Mouse (Mus musculus) spleen, postnatal 4 days (tissue): ENCODE results near the gene Upp2.

Source experiments
- DNase-seq, 2 experiments: peaks; one replicate each; pipeline ENCODE4 v3.0.0; 2022; ENCODE audit warnings: low spot score in 2 of 2

Upp2 gene

GRCm38 (mm10) chr2:58758081-58758480 lies 191.0 kb downstream of the Upp2 start:
- no peak for DNase-seq

GRCm38 (mm10) chr2:58759676-58760075 lies 192.6 kb downstream of the Upp2 start:
- no peak for DNase-seq

GRCm38 (mm10) chr2:58765141-58765540 lies 198.0 kb downstream of the Upp2 start:
- DNase-seq = no peak

- no peak for DNase-seq
Measured at GRCm38 (mm10) chr2:58773833-58774232, 206.7 kb downstream of the Upp2 start.

- DNase-seq = no peak
Measured at GRCm38 (mm10) chr2:58778986-58779495, 211.9 kb downstream of the Upp2 start.

- DNase-seq = no peak
Measured at GRCm38 (mm10) chr2:58783526-58783925, 216.4 kb downstream of the Upp2 start.

- DNase-seq = no peak
Measured at GRCm38 (mm10) chr2:58786177-58786576, 219.1 kb downstream of the Upp2 start.

- DNase-seq = no peak
Measured at GRCm38 (mm10) chr2:58786681-58787080, 219.6 kb downstream of the Upp2 start.

GRCm38 (mm10) chr2:58787360-58787759 lies 220.3 kb downstream of the Upp2 start:
- DNase-seq = no peak

GRCm38 (mm10) chr2:58789934-58790333 lies 222.8 kb downstream of the Upp2 start:
- DNase-seq = no peak

- DNase-seq = no peak
Measured at GRCm38 (mm10) chr2:58790361-58790760, 223.3 kb downstream of the Upp2 start.

GRCm38 (mm10) chr2:58794489-58794888 lies 227.4 kb downstream of the Upp2 start:
- no peak for DNase-seq

- DNase-seq = no peak
Measured at GRCm38 (mm10) chr2:58795432-58795831, 228.3 kb downstream of the Upp2 start.

GRCm38 (mm10) chr2:58797506-58797905 lies 230.4 kb downstream of the Upp2 start:
- no peak for DNase-seq

GRCm38 (mm10) chr2:58799126-58799525 lies 232.0 kb downstream of the Upp2 start:
- no peak for DNase-seq

GRCm38 (mm10) chr2:58799623-58800022 lies 232.5 kb downstream of the Upp2 start:
- DNase-seq = no peak

GRCm38 (mm10) chr2:58812941-58813340 lies 245.8 kb downstream of the Upp2 start:
- no peak for DNase-seq

GRCm38 (mm10) chr2:58828910-58829600 lies 262.0 kb downstream of the Upp2 start:
- DNase-seq = no peak

- no peak for DNase-seq
Measured at GRCm38 (mm10) chr2:58829981-58830742, 263.1 kb downstream of the Upp2 start.

- DNase-seq = no peak
Measured at GRCm38 (mm10) chr2:58832253-58832980, 265.3 kb downstream of the Upp2 start.

- no peak for DNase-seq
Measured at GRCm38 (mm10) chr2:58841021-58841420, 273.9 kb downstream of the Upp2 start.

- no peak for DNase-seq
Measured at GRCm38 (mm10) chr2:58842443-58842842, 275.3 kb downstream of the Upp2 start.
